Mouse (Mus musculus) splenic B cell, adult 2 months (primary cell): ENCODE measurements around the gene Polr2l.

Experiments
- DNase-seq: peaks from one replicate; pipeline ENCODE4 v3.0.0-alpha.2; 2011; ENCODE audit warnings: low read depth, low spot score
- H3K27me3 ChIP-seq: 2 replicates; pipeline ENCODE4 v1.6.1; 2012; ENCODE audit warnings: mild to moderate bottlenecking, low read length, moderate library complexity, mixed read lengths; ENCODE audit not compliant: control insufficient read depth, poor library complexity, insufficient read depth, severe bottlenecking
- H3K36me3 ChIP-seq: 2 replicates; pipeline ENCODE4 v1.6.1; 2012; ENCODE audit warnings: mild to moderate bottlenecking, low read length, moderate library complexity, mixed read lengths; ENCODE audit not compliant: control insufficient read depth, poor library complexity, insufficient read depth, severe bottlenecking

Polr2l gene

DNA sequence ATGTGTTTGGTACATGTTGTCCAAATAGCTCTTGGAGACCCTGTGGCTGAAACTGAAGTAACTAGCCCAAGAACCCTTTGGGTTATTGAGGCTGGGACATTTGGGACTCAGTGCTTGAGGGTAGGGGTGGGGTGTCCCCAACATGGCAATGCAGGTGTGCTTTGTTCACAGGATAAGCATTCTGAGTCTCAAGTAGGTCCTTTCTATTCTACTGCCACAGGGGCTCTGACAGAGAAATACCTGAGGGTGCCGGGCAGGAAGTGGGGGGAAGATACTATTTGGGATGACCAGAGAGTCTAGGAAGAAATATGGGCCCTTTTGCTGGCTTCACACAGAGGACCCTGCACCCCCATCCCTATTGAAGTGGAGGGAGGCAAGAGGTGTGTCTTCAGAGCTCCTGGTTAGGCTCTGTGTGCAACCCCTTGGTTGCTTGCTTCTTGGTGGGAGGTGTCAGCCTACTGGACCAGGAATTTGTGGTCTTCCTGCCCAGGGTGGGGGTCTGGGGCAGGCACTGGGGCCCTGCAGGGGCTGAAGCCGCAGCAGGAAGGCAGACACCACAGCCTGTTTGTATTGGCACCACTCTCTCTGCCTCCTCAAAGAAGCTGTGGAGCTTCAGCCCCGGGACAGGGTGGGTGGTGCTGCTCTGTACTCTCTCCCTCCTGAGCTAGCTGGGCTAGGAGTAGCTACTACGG lies 2.8 kb upstream of the Polr2l start:
- H3K27me3 ChIP-seq, result no peaks in the 10 kb centered on the region
- H3K36me3 ChIP-seq, result no peaks in the 10 kb centered on the region
- DNase-seq, result no peak

DNA sequence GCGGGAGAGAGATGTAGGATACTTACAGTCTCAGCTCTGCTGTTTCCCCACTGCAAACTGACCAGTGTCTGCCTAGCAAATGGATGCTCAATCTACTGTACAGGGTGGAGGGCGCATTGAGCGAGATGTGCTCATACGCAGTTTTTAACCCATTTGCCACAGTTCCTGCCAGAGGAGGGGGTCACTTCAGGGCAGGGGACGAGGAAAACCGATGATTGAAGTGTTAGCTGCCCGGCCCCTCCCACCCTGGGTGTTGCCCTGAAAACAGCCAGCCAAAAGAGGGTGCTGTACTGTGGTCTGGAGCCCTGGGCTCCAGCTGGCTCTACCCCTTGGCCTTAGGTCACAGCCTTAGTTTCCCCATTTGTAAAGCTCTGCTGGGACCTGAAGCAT lies 2.0 kb upstream of the Polr2l start:
- no peak for DNase-seq
- Histone ChIP-seq H3K36me3 (no peaks in the 10 kb centered on the region), H3K27me3 (no peaks in the 10 kb centered on the region)

DNA sequence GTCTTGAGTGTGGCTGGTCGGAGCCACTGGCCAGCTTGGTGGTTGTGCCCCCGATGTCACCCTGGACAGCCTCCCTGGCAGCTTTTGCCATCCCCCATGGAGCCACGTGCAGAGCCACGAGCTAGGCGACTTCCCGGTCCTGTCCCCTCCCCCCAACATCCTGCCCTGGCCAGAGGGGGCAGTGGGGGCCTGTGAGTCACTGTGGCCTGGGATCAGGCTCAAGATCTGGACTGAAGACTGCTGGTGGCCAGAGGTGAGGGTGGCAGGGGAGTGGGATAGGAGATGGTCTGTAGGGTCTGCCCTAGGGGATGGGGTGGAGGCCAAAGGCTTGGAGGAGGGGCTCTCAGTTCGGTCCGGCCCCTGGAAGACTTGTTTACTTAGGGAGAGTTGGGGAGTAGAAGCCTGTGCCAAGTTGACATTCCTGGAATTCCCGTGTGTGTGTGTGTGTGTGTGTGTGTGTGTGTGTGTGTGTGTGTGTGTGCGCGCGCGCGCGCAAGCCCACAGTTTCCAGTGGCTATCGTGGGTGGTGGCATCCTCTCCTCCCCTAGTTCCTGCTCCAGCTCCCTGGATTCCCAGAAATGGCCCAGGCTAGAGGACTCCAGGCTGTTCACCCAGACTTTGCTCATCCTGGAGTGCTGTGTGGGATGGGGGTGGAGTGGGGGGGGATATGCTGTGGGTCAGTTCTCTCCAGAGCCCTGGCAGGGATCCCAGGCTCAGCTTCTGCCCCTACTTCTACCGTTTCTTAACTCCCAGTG lies 1.5 kb upstream of the Polr2l start:
- peak; percentile 34 for DNase-seq
- H3K27me3 ChIP-seq, result no peaks in the 10 kb centered on the region
- H3K36me3 ChIP-seq, result no peaks in the 10 kb centered on the region

DNA sequence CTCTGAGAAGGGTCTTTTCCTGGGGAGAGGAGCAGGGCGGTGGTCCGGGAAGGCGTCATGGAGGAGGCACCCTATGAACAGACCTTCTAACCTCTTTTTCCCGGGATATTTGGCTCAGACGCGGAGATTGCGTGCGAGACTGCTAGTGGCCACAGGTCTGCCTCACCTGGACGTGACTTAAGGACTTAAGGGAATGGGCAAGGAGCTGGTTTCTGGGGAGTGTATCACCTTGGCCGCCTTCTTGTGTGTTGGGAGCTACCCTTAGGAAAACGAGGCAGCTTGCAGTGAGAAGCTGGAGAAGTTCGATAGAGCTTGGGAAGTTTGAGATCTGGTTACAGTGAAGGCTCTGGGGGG lies 850 bp upstream of the Polr2l start:
- no peak for DNase-seq
- no peaks in the 10 kb centered on the region; the same call in none of the 2 replicates for H3K36me3 ChIP-seq
- H3K27me3 ChIP-seq, result no peaks in the 10 kb centered on the region

DNA sequence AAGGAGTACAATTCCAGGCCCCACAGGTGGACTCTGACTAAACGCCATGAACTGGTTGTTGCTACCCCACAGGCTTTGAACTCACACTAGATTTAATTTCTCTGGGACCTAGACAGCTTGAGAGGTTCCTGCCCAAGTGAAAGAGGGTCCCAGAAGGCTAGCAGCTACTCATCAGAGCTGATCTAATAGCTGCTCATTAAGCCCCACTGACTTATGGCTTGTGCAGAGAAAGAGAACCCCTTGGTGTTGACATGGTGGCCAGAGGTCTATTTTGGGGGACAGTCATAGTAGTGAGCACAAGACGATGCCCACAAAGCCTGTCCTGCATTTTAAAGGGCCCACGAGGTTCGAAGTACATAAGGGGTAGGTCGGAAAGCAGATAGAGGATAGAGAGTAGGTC lies 772 bp downstream of the Polr2l start:
- no peak for DNase-seq
- Histone ChIP-seq H3K27me3 (no peaks in the 10 kb centered on the region), H3K36me3 (peaks cover 1% of the 10 kb centered on the region)

DNA sequence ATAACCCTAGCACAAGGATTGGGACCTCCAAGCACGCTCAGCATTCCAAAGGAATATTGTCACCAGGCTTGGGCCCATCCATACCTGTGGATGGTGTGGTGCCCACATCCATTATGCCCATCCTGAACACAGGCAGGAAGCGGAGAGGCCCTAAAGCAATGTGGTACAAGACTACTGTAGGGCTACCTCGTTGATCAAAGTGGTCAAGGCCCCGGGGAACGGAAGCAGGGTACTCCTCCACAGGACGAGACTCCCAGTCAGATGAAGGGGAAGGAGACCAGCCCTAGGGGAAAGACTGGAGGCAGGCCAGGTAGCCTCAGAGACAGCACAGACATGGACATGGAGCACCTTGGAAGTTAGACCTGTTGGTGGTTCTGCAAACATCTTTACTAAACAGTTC lies 2.2 kb downstream of the Polr2l start:
- H3K27me3 ChIP-seq, result no peaks in the 10 kb centered on the region
- DNase-seq, result no peak

DNA sequence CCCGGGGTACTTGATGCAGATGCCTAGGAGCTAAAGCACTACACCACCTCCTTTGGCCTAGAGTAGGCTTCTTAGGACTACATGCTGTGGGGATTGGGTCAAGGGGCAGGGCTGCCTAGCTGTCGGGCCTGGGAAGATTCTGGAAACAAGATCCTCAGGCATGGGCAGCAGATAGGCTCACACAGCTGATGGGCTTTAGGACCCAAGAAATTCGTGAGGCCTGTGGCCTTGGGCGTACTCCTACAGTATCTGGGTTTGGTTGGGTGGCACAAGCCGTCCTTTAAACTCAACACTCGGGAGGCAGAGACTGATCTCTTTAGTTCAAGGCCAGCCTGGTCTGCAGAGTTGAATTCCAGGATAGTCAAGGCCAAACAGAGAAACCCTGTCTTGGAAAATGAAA lies 2.7 kb downstream of the Polr2l start:
- no peak for DNase-seq
- Histone ChIP-seq H3K36me3 (peaks cover 1% of the 10 kb centered on the region), H3K27me3 (no peaks in the 10 kb centered on the region)

More for the DNA sequence above, 2.2 kb downstream of the Polr2l start:
- H3K36me3 ChIP-seq, result peaks cover 1% of the 10 kb centered on the region

DNA sequence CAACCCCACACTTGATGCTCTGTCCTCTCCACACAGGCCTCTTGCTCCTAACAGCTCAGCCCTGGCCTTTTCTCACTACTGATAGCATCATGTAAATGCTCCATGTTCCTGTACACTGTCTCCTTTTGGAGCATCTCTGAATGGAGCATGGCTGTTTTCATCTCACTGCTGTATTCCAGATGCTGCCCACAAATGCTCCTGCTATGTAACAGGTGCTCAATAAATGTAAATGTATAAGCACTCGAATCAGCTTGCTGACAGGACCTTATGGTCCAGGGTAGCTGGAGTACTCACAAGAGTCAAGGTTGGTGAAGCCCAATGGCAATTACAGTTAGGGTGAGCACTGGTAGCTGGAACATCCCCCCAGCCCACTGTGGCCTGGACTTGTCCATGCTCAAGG lies 3.7 kb downstream of the Polr2l start:
- no peak for DNase-seq
- Histone ChIP-seq H3K27me3 (no peaks in the 10 kb centered on the region), H3K36me3 (peaks cover 1% of the 10 kb centered on the region)

DNA sequence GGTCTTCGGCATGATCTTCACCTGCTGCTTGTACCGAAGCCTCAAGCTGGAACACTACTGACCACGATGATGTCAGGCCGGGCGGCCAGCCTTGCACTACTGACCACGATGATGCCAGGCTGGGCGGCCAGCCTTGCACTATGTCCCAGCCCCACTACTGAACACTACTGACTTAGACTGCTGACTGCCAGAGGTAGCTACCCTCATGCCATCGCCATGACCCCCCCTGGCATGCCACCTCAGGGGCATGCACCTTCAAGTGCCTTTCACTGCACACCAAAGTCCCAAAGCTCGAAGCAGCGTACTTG lies 4.3 kb downstream of the Polr2l start:
- no peaks in the 10 kb centered on the region for H3K27me3 ChIP-seq
- DNase-seq, result no peak
- peaks cover 1% of the 10 kb centered on the region for H3K36me3 ChIP-seq

DNA sequence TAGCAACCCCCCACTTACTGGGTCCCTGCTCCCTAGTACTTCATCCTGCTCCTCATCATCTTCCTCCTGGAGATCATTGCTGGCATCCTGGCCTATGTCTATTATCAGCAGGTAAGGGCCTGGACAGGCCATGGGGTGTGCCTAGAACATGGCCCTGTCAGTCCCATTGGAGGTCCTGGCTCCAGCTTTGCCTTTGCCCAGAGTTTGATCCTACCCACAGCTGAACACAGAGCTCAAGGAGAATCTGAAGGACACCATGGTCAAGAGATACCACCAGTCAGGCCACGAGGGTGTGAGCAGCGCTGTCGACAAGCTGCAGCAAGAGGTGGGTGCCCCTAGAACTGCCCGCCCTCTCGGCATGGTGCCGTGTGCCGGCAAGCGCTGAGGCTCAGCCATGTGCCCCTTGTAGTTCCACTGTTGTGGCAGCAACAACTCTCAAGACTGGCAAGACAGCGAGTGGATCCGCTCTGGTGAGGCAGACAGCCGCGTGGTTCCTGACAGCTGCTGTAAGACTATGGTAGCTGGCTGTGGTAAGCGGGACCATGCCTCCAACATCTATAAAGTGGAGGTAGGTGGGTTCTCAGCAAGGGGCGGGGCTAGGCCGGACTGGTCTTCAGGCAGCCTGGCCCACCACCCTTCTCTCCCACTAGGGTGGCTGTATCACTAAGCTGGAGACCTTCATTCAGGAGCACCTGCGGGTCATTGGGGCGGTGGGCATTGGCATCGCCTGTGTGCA lies 4.9 kb downstream of the Polr2l start:
- H3K36me3 ChIP-seq, result peaks cover 1% of the 10 kb centered on the region
- DNase-seq, result no peak
- H3K27me3 ChIP-seq, result no peaks in the 10 kb centered on the region

DNA sequence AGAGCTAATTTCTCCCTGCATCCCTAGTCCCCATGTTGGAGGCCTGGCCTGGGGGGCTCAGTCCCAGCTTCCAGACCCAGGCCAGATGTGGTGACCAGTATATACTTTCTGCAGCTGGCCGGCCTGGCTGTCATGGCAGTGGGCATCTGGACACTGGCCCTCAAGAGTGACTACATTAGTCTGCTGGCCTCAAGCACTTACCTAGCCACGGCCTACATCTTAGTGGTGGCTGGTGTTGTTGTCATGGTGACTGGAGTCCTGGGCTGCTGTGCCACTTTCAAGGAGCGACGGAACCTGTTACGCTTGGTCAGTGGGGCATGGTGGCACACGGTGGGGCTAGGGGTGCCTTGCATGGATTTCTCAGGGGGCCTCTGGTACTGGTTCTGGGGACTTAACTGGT lies 5.6 kb downstream of the Polr2l start:
- no peak for DNase-seq

DNA sequence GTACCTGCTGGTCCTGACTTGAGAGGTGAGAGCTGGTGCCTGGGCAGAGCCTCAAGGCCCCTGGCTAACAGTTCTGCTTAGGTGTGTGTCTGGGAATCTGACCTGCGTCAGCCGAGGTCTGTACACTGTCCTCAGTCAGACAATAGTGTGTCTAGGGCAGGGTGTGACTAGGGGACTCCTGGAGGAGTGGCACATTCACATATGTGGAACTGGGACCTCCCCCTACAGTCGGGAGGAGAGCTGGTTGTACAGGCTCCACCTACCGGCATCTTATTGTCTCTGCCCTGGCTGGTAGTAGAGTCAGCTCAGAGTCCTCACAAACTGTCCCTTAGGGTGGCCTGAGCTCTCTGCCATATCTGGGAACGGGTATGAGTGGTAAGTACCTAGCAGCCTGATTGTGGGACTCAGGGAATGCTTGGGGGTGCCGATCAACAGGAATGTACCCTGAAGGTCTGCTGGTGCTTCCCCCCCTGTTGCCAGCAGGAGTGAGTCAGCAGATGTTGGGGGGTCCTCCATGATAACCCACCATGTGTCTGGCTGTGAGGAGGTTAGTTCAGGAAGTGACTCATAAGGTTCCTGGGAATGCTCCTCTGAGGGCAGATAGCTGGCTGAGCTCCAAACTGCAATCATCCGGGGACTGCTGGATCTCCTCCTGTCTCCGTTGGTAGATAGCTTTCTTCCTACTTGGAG lies 6.3 kb downstream of the Polr2l start:
- H3K36me3 ChIP-seq, result peaks cover 1% of the 10 kb centered on the region
- DNase-seq, result peak; percentile 82

More for the DNA sequence above, 5.6 kb downstream of the Polr2l start:
- no peaks in the 10 kb centered on the region for H3K27me3 ChIP-seq
- H3K36me3 ChIP-seq, result peaks cover 1% of the 10 kb centered on the region

DNA sequence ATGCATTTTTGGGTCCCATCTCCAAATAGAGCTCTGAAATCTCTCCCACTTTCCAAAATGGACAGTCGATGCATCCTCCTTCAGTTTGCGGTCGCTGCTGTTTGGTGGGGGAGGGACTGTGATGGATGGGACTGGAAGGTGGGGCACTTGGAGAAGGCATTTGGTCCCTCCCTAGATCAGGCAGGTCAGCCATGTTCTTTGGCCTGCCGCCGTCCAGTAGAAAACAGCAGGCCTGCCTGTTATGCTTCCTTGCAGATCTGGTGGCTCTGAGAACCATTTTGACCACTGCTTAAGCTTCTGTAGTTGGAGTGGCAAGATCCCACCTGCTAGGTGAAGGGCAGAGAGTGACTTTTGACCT lies 6.8 kb downstream of the Polr2l start:
- Histone ChIP-seq H3K27me3 (no peaks in the 10 kb centered on the region), H3K36me3 (peaks cover 1% of the 10 kb centered on the region)
- no peak for DNase-seq

More for the DNA sequence above, 6.3 kb downstream of the Polr2l start:
- no peaks in the 10 kb centered on the region for H3K27me3 ChIP-seq

DNA sequence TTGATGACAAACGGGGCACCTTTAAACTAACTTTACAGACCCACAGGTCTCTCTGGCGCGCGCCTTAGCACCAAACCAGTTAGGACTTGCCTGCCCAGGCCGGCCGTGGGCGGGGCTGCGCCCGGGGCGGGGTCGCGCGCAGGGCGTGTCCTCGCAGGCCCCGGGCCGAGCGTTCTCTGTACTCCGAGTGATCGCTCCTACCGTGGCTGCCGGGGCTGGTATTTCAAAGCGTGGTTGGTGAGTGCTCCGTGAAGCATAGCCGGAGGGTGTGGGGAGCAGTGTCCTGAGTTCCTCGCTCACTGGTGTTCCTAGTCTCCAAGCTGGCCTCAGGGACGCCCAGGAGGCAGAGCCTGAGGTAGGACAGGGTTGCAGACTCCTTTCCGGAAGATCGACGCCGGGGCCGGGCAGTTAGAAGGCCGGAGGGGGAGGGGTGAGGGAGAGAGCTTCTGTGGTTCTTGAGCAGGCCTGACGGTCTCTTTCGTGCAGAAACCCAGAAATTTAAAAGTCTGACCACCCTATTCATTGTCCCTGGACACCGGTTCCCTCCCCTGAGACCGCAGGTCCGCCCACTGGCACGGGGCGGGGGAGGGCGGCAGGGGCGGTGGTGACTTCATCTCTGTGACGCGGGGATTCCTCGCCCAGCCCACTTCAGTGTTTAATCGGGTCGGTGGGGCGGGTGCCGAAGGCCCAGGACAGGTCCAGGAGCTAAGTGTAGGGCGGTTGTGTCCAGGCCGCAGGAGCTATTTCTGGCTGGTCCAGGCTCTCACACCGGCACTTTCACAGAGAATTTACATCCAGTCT lies 7.5 kb downstream of the Polr2l start, which contains the start of gene Cd151:
Gene Cd151 (plus strand): TSS at position 163 of the 801 bp plus-strand sequence.
- DNase-seq, result peak; percentile 78
- peaks cover 1% of the 10 kb centered on the region for H3K36me3 ChIP-seq
- H3K27me3 ChIP-seq, result no peaks in the 10 kb centered on the region
